Mouse (Mus musculus) urinary bladder, adult 18-20 months (tissue): ENCODE measurements at regions not wholly inside any gene's neighbourhood (a gene's known extent, or its start where the extent isn't known, plus 50 kb on each side); places are given as distances from the start of the nearest gene placed in this dataset.

Experiments used
- DNase-seq, 2 experiments: peaks; one replicate each; pipeline ENCODE4 v3.0.0; 2022; ENCODE audit warnings: low spot score in 2 of 2, mixed read lengths in 2 of 2

DNA sequence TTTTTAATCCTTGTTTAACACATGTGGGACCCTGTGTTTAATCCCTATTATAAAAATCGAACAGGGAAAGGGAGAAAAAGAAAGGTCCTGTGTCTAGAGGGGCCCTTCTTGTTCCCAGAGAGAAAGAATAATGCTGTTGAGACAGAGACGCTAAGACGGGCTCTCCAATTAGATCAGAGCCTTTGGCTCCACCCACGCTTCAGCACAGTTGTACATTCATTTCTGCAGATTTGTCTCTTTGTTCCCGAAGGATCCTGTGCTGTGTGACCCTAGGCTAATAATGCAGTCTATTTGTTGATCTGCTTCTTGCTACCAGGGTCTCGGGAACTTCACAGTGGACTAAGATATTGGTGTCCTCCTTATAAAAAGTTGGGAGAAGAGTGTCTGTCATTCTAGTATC, 92.0 kb downstream of the Cdc5l start:
- no peak for DNase-seq

- DNase-seq: no peak
These were observed 92.7 kb downstream of the Cdc5l start for GRCm38 (mm10) chr17:45340851-45341250.

GRCm38 (mm10) chr17:45339226-45339625, 94.3 kb downstream of the Cdc5l start:
- no peak for DNase-seq

DNA sequence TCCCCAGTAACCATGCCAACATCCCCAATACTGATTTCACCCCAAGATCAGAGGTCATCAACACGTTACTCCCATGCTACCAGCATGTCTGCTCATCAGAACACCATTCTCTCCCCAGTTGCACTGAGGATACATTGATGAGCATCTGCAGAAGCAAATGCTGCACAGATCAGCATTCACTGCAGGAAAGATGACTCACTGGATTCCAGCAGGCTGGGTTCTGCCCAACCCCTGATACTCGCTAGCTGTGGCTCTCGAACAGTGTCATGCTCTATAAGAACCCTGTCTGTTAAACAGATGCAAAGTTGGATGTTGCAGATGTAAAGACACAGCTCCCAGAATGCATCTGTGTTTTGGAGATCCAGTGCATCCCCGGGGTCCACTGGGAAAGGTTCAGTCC, 95.5 kb downstream of the Cdc5l start:
- no peak for DNase-seq

- DNase-seq: no peak
These were observed 97.9 kb downstream of the Cdc5l start for GRCm38 (mm10) chr17:45335586-45336151.

- no peak for DNase-seq
These were observed 98.7 kb downstream of the Cdc5l start for GRCm38 (mm10) chr17:45334732-45335381.

GRCm38 (mm10) chr17:45332321-45332720, 101.2 kb downstream of the Cdc5l start:
- DNase-seq: no peak

- DNase-seq: no peak
These were observed 104.3 kb downstream of the Cdc5l start for GRCm38 (mm10) chr17:45329241-45329640.

GRCm38 (mm10) chr17:45326726-45327125, 106.8 kb downstream of the Cdc5l start:
- DNase-seq: no peak

- DNase-seq: no peak
These were observed 107.4 kb downstream of the Cdc5l start for GRCm38 (mm10) chr17:45326173-45326572.

GRCm38 (mm10) chr17:45322842-45323241, 110.7 kb downstream of the Cdc5l start:
- DNase-seq: no peak

- no peak for DNase-seq
These were observed 113.5 kb downstream of the Cdc5l start for GRCm38 (mm10) chr17:45320074-45320473.

DNA sequence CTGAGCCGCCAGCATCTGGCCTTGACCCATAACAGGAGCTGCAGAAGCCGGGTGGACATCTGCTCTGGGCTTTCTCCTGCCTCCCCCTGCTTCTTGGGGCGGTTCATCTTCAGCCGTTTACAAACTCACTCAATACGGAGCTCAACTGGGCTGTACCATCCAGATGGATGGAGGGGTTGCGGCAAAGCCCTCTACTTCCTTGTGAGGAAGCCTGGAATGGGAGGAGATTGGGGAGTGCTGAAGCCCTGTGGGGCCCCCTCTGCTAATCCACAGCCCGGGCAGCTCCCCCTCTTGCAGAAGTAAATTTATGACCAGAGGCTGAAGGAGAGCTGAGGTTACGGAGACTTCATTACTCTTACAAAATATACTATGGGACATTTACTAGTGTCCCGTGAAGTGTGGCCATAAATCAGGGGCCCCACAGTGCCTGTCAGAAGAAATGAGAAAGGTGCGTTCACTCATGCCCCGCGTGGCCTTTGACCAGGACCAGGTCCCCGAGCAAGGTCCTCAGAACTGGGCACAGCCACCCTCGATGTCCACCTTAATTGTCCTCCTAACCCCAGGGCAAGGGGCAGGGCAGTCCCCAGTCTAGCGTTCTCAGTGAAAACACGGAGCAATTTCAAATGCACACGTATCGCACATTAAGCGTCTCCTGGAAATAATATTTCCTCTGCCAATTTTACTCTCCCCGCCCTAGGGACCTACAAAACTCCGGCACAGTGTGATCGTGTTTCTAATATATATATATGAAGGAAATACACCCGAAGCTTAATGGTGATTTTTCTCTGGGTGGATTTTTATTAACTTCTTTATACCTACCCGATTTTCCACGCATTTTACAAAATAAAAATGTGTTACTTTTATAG, 115.1 kb downstream of the Cdc5l start:
- DNase-seq: no peak

GRCm38 (mm10) chr17:45312510-45313266, 120.8 kb downstream of the Cdc5l start:
- peak; percentile 3 to 33 for DNase-seq

GRCm38 (mm10) chr17:45306506-45306905, 127.0 kb downstream of the Cdc5l start:
- no peak for DNase-seq

DNA sequence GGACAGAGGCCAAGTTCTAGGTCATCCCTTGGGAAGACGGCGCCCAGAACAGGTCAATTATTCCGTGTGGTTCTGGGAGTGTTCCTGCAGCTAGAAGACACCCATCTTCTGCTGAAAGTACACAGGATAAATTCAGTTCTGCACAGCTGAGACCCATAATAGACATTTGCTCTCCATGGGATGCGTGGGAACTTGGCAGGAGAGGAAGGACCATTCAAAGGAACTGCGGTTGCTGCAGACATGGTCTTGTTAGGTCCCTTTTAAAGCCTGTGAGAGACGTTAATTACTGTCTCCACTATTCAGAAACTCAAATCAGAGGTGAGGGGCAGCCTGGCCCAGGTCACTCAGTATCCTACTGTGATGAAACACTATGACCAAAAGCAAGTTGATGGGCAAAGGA, 130.4 kb downstream of the Cdc5l start:
- no peak for DNase-seq

GRCm38 (mm10) chr17:45298355-45298754, 135.2 kb downstream of the Cdc5l start:
- no peak for DNase-seq

DNA sequence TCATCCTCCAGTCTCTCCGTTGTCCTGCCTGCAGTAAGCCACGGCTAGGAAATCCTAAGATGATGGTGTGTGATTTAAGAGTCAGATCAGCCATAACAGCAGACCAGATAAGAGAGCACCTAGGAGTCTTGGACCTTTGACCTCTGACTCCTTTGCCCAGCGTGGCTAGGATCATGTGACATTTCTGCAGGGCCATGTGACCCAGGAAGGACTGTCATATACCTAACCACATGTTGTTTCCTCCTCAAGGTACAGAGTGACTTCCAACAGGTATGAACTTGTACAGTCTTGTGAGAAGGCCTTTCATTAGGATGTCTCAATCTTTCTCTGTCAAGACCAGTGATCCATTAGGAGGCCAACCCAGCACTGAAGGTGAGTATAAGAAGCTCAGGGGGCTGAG, 135.7 kb downstream of the Cdc5l start:
- no peak for DNase-seq

GRCm38 (mm10) chr17:45296363-45296762, 137.2 kb downstream of the Cdc5l start:
- no peak for DNase-seq

DNA sequence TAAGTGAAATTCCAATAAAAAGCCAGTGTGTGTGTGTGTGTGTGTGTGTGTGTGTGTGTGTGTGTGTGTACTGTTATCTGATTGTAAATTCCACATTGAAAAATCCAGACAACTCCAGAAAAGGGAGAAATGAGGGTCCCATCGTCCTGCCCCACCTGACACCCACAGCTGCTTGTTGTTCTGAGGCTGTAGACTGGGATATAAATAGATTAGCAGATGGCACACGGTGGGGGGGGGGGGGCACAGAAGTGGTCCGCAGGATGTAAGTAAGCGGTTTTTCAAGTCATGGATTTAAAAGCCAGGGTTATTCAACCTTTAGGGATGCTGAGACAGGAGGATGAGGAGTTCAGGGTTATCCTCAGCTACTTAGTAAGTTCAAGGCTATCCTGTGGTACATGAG, 138.7 kb downstream of the Cdc5l start:
- DNase-seq: no peak

DNA sequence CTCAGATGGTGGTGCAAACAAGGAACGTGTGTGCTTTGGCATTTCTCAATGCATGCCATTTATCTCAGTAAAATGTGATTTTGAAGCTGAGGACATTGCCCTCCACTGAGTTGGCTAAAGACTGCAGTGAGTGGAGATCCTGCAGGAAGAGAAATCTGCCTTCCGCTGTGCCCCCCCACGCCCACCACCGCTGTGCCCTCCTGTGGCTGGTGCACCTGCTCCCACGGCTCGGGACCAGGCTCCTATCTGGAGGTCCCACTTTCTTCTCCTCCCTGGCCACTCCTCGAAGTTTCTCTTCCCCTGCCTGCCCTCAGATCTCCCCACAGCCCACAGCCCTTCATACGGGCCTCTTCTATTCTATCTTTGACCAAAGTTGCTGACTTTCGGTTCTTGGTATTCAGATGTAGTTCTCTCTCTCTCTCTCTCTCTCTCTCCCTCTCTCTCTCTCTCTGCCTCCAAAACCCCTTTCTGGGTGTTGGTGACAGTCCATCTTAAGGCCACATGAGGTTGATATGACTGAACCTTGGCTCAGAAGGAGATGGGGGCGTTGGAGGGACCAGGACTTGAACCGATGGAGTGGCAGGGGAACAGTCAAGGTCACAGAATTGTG, 139.2 kb downstream of the Cdc5l start:
- no peak for DNase-seq

DNA sequence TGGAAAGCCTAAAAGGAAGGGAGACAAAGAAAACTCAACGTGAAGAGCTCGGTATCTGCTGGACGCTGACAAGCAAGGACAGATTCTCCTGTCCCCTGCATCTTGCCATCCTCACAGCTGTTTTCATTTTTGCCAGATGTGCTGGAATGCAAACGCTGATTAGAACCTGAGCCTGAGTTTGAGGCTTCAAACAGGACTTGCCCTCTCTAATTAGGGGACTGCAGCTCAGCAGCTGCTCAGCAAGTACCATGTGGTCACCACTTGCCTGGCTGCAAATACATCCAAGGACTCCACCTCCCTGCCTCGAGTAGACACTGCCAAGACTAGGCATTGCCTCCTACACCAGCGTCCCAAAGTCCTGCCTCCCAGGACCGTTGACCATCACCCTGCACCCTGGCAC, 140.7 kb downstream of the Cdc5l start:
- no peak for DNase-seq
